Mouse (Mus musculus) spleen, embryonic (tissue): Measurements from ENCODE around the gene Vmn2r72.

Experiments
- CTCF ChIA-PET: fragments of 350-600 bp; sonication (Branson Sonifier 250); formaldehyde crosslinking; loops from one replicate; lab custom pipeline; 2022; lab: Charles Lee

Gene Vmn2r72

GRCm38 (mm10) chr7:85754997-85755396 is at the start of gene Vmn2r72:
Gene Vmn2r72, minus strand, starts transcription at chr7:85755097.
- CTCF ChIA-PET = no interaction called here
